Mouse (Mus musculus): ENCODE results near the gene Gm20449.

DNA sequence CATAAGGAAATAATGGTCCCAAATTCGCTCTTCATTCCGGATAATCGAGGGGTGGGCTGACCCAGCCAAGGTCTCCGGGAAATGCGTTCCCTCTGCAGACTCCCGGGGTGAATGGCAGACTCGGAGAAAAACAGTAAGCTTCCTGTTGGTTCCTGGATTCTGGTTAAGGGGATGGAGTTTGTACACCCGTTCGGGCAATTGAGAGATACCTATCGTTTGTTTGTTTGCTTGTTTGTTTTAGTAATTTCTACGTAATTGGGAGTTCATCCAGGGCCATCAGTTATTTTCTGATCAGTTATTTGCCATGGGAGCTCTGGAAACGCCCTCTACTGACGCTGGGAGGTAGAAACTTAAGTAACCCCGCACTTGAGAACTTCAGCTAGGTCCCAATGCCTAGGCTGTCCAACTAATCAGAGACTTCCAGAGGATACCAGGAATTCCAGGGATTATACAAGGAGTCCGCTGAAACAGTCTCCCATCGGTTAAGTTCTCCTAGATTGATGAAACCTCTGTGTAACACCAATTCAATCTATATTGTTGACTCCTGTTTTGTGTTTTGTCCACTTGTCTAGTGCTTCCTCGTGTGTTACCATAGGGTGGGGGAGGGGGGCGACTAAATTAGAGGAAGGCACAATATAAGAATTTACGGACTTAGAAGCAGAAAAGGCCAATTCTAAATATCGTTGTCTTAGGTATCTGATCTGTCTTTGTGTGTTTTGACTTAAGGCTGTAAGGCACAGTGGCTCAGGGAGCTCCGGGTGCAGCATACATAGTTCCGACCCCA is 1.1 kb upstream of the Gm20449 start:
- TF ChIP-seq CTCF (IDR thresholded peaks at IDR 0.05; ENCODE audit: control insufficient read depth, insufficient read depth, insufficient replicate concordance, low read depth, low read length) (no peak), POLR2A (IDR thresholded peaks at IDR 0.05; ENCODE audit: control insufficient read depth, low read depth, low read length) (no peak)

Data from testis, adult 2 months (tissue).